Mouse (Mus musculus) embryonic facial prominence, embryonic 10.5 days (tissue): ENCODE measurements around the gene Erbin. TPM values are rescaled to one million over a fixed set of nuclear protein-coding genes. Genes with fewer than 3 reads are reported as not detected.

Experiments
- DNase-seq: peaks from one replicate; pipeline ENCODE4 v3.0.0-alpha.2; 2017; ENCODE audit warnings: low spot score
- H3K27ac ChIP-seq: fragments of 300-500 bp; sonication (generic); replicated peaks from 2 replicates; pipeline ENCODE4 v1.5.1; 2016; ENCODE audit warnings: mild to moderate bottlenecking
- H3K27me3 ChIP-seq: fragments of 300-500 bp; sonication (generic); replicated peaks from 2 replicates; pipeline ENCODE4 v1.6.1; 2016; ENCODE audit warnings: low read depth, mild to moderate bottlenecking; ENCODE audit not compliant: poor library complexity, severe bottlenecking
- H3K36me3 ChIP-seq: fragments of 300-500 bp; sonication (generic); replicated peaks from 2 replicates; pipeline ENCODE4 v1.6.1; 2016; ENCODE audit warnings: mild to moderate bottlenecking, moderate library complexity
- H3K4me1 ChIP-seq: fragments of 300-500 bp; sonication (generic); 2 replicates; pipeline ENCODE4 v1.6.1; 2016
- H3K4me3 ChIP-seq: fragments of 300-500 bp; sonication (generic); 2 replicates; pipeline ENCODE4 v1.5.1; 2016; ENCODE audit warnings: mild to moderate bottlenecking, moderate library complexity
- H3K9me3 ChIP-seq: fragments of 300-500 bp; sonication (generic); 2 replicates; pipeline ENCODE4 v1.6.1; 2016; ENCODE audit warnings: mild to moderate bottlenecking
- WGBS: fragments of 180-500 bp; shearing (Covaris S2); methylation state at CpG from one replicate; pipeline ENCODE4 v1.1.7; 2016; 5-methylcytosine and 5-hydroxymethylcytosine counted together
- polyA plus RNA-seq: library from polyadenylated mRNA; unstranded; fragments of >200 nt; fragmentation: Nextera tagmentation; extraction: Ambion mirVana; gene quantifications from 2 replicates; pipeline ENCODE4 v1.2.1, GENCODE M21; 2016

Erbin gene
- polyA plus RNA-seq, 1 experiment from 2014 or later = 16.6 TPM

- Histone ChIP-seq H3K4me1 (peaks cover 16% of the 10 kb centered on the region), H3K27ac (no peak overlapping the region), H3K4me3 (no peak overlapping the region), H3K27me3 (no peaks in the 10 kb centered on the region), H3K9me3 (no peaks in the 10 kb centered on the region), H3K36me3 (no peaks in the 10 kb centered on the region)
- no peak for DNase-seq
- 72% methylated on average over 8 of the region's 8 CpGs for WGBS
Measured at GRCm38 (mm10) chr13:103777126-103777525, 143.2 kb downstream of the Erbin start.

- peaks cover 15% of the 10 kb centered on the region for H3K36me3 ChIP-seq
- peak; percentile 98 for DNase-seq
- peak within 1 kb of the TSS; percentile 78 for H3K4me3 ChIP-seq
- no peaks in the 10 kb centered on the region for H3K27me3 ChIP-seq
- WGBS = under 1% methylated on average over 81 of the region's 81 CpGs
- no peaks in the 10 kb centered on the region for H3K9me3 ChIP-seq
- H3K4me1 ChIP-seq = peaks cover 29% of the 10 kb centered on the region
- H3K27ac ChIP-seq = peak within 1 kb of the TSS; percentile 99
Measured at GRCm38 (mm10) chr13:103774119-103774757, 146.1 kb downstream of the Erbin start, which contains the start of gene Srek1. Gene Srek1 (minus strand): TSS chr13:103774608.

GRCm38 (mm10) chr13:103773407-103774118 lies 146.8 kb downstream of the Erbin start:
- no peaks in the 10 kb centered on the region for H3K27me3 ChIP-seq
- WGBS = 2% methylated on average over 36 of the region's 36 CpGs
- peaks cover 29% of the 10 kb centered on the region for H3K4me1 ChIP-seq
- H3K27ac ChIP-seq = peak overlapping the region; percentile 99
- H3K36me3 ChIP-seq = peaks cover 19% of the 10 kb centered on the region
- no peaks in the 10 kb centered on the region for H3K9me3 ChIP-seq
- DNase-seq = no peak
- peak overlapping the region; percentile 78 for H3K4me3 ChIP-seq

GRCm38 (mm10) chr13:103772917-103773316 lies 147.4 kb downstream of the Erbin start:
- H3K4me3 ChIP-seq = peak overlapping the region; percentile 78
- no peak for DNase-seq
- WGBS = 70% methylated on average over 5 of the region's 5 CpGs
- peaks cover 29% of the 10 kb centered on the region for H3K4me1 ChIP-seq
- H3K9me3 ChIP-seq = no peaks in the 10 kb centered on the region
- H3K36me3 ChIP-seq = peaks cover 21% of the 10 kb centered on the region
- H3K27ac ChIP-seq = peak overlapping the region; percentile 99
- H3K27me3 ChIP-seq = no peaks in the 10 kb centered on the region

- Histone ChIP-seq H3K4me3 (no peak overlapping the region), H3K4me1 (peaks cover 29% of the 10 kb centered on the region), H3K36me3 (peaks cover 41% of the 10 kb centered on the region), H3K27ac (no peak overlapping the region), H3K9me3 (no peaks in the 10 kb centered on the region), H3K27me3 (no peaks in the 10 kb centered on the region)
- DNase-seq = no peak
Measured at GRCm38 (mm10) chr13:103770821-103771220, 149.5 kb downstream of the Erbin start.

Other genes starting within 250 kb of the Erbin start
- gene Srek1, start 145.9 kb downstream of the Erbin start, polyA plus RNA-seq = 106 and 109 TPM in 2 replicates
- gene Nln, start 189.1 kb upstream of the Erbin start, polyA plus RNA-seq = 20.2 and 20.8 TPM in 2 replicates
- gene Sgtb, start 189.2 kb upstream of the Erbin start, polyA plus RNA-seq = 7.9 and 8.1 TPM in 2 replicates